Mouse (Mus musculus): Measurements from ENCODE around the gene Slx4ip. TPM values are rescaled to one million over a fixed set of nuclear protein-coding genes. Genes with fewer than 3 reads are reported as not detected.
A peak's percentile ranks its signal among the peaks of the same experiment; 100 is the strongest.

Slx4ip gene
- polyA plus RNA-seq, 2 experiments from 2014 or later: 4.4 to 5.0 TPM

DNA sequence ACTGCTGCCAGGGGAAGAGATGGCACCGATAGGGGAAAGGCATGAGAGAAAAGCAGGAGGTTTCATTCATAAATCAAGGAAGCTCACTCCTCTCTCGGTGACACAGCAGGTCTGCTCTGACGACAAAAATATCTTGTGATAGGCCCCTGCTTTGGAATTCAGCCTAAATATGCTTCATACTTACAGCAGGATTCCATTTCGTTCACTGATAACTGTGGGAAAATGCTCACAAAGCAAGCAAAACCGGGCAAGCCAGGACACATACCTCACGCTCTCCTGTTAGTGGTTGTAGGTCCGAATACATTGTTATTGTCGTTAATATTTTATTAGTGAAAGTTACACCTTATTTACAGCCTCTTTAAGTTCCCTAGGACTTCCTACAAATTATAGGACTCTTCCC, 216.9 kb downstream of the Slx4ip start:
- no peak for ATAC-seq

- no peak for ATAC-seq
Observed at GRCm38 (mm10) chr2:137109321-137110213, 218.5 kb downstream of the Slx4ip start.

DNA sequence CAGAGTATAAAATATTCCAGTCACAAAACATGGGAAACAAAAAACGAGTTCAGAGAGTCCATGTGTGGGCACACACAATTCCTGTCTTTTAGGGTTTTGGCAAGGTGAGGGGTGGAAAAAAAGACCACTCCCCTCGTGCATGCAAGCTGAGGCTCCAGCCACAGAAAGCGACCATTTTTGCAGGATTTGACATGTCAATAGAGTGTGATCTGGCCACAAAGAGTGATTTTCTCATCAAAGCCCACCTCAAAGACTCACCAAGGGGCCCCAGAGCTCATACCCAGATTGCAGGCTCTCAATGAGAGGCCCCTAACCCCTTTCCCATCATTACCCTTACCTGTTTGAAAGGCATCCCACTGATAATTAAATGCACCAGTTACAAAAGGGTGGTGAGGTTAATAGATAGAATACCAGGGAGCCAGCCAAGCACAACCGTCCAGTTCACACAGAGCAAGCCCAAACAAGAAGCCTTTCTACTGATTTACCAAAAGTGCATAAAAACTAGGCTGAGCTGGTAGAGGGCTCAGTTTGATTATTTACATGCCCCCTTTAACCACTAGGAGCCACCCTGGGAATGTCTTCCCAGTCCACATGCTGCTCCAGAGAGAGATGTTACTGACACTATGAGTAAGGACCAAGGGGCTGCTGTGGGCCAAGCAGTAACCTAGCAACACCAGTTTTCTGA, 219.3 kb downstream of the Slx4ip start:
- no peak for ATAC-seq

DNA sequence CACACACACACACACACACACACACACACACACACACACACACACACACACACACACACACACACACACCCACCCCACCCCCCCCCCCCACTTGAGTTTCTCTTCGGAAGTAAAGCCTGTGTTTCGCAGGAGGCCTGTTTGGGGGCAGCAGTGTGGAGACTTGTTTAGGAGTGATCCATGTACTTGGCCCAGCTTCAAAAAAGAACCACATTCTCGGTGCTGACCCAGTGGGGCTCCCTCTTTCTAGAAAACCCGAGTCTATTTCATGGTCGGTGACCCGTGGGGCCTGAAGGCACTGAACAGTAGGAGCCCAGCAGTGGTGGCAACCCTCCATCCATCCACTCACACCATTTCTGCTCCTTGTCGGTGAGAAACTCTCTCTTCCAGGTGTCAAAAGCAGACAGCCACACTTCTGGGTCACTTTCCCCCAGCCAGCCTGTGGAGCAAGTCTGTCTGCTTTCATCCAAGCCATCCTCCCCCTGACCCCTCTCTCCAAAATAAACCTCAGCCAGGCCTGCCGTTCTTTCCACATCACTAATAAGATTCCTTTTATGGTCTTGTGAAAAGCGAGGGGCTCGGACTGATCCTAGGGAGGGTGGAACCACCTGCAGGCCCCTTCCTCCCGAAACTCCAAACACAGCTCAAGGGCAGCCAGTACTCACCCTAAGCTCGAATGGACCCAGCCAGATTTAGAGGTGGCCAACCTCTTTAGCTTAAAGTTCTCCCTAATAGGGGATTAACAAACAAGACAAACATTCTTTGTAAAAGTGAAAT, 222.5 kb downstream of the Slx4ip start:
- no peak for ATAC-seq

- no peak for ATAC-seq
Observed at GRCm38 (mm10) chr2:137114248-137115096, 223.5 kb downstream of the Slx4ip start.

DNA sequence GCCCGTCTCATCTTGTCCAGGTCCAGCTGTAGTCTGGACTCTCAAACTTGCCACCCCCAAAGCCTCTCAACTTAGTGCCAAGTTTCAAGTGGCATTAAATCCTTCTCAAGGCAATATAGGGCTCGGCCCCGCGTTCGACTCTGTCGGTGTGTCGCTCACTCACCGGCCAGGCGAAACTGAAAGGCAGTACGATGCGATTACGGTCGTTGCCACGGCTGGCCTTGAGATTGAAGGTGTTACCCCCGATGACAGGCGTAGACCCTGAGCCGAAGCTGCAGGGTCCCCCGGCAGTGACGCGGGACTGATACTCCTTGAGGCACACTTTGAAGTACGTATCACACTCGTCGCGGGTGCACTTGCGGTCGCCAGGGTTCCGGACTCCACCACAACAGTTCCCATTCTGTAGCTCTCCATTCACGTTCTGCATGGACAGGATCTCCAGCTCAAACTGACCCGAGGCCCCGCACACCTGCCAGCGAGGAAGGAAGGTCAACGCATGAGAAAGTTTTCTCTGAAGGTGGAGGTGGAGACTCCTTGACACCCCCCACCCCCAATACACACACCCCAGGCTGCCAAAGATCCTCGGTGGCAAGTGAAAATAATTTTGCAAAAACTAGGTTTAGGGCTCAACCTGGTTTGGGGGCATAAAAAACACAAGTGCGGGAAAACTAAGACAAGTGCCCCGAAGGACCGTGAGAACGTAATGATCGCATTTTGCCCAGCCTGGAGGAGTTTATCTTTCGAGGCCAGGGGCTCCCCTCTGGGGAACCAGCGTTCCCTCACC, 224.4 kb downstream of the Slx4ip start:
- no peak for ATAC-seq

DNA sequence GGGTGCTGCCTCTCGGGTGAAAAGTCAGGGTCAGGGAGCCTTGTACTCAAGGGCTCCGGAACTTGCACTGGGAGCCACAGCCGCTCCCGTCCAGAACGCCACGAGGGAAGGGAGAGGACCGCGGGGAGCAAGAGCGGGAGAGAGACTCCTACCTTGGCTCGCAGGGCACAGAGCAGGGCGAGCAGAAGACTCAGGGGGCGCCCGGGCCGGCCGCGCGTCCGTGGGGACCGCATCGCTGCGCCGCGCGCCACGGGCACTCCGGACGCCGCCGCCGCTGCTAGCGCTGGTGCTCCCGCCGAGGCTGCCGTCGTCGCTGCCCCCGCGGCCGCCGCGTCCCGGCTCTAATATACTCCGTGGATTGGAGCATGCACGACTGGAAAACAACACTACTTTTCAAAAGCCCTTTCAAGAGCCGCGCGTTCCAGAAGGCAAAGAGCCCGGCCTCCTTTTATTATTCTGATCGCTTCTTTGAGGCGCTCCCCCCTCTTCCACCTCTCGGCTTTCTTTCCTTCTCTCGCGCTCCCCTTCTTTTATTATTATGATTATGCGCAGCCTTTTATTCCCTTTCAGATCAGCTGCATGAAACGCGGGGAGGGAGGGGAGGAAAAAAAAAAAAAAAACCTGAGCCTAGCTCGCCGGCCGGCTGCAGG, 225.1 kb downstream of the Slx4ip start, which contains the start of gene Jag1:
TSS of gene Jag1 (minus strand) at position 620 of the 650 bp plus-strand sequence.
- ATAC-seq: no peak

- ATAC-seq: peak; percentile 68
Observed at GRCm38 (mm10) chr2:137116675-137117320, 225.8 kb downstream of the Slx4ip start.

DNA sequence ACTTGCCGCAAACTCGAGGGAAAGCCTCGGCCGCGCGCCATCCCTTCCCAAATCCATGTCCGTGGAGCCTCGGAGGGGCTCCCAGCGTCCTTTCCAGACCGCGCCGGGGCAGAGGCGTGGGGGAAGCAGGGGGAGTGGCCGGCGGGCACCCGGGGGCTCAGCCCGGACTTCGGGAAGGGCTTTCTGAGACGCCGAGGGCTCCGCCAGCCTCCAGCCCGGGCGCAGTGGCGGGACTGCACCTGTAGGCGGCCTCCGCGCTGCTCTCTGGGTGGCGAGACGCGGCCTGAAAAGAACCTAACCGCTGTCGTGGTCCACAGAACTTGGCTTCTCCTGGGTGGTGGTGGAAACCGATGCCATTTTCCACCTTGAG, 226.3 kb downstream of the Slx4ip start:
- ATAC-seq: peak; percentile 57

Other genes with a start within 250 kb of the Slx4ip start
- gene Snap25, start 177.8 kb upstream of the Slx4ip start, polyA plus RNA-seq (2017; shearing (Covaris generic)): under 1 TPM in 1 of 2 experiments, not detected in 1; 0.26 TPM
- 10 to 100 TPM in 1 of 2 experiments, not detected in 1; 26.6 TPM for gene AL731706.2, start 5.5 kb upstream of the Slx4ip start, polyA plus RNA-seq (2017; shearing (Covaris generic))
- gene AL731706.1, start 171 bp downstream of the Slx4ip start, polyA plus RNA-seq (2017; shearing (Covaris generic)): 10 to 100 TPM; 13.5 to 15.4 TPM
- 10 to 100 TPM; 16.7 to 19.8 TPM for gene Mkks, start 171 bp downstream of the Slx4ip start, polyA plus RNA-seq (2017; shearing (Covaris generic))
- under 1 TPM; 0.17 to 0.24 TPM for gene Jag1, start 225.4 kb downstream of the Slx4ip start, polyA plus RNA-seq (2017; shearing (Covaris generic))